Mouse (Mus musculus) embryonic facial prominence, embryonic 15.5 days (tissue): ENCODE measurements around the gene Mxra7. TPM values are rescaled to one million over a fixed set of nuclear protein-coding genes. Genes with fewer than 3 reads are reported as not detected.
A peak's percentile ranks its signal among the peaks of the same experiment; 100 is the strongest.

ENCODE experiments used
- ATAC-seq: fragments of 200-750 bp; cut with Nextera tagmentation; 2 replicates; pipeline ENCODE4 v1.8.0; 2017; ENCODE audit warnings: low read depth, moderate TSS enrichment; ENCODE audit not compliant: insufficient number of reproducible peaks, low FRiP score, low TSS enrichment
- H3K27ac ChIP-seq: fragments of 300-500 bp; sonication (generic); replicated peaks from 2 replicates; pipeline ENCODE4 v1.5.1; 2015; ENCODE audit warnings: mild to moderate bottlenecking, inconsistent platforms
- H3K27me3 ChIP-seq: fragments of 300-500 bp; sonication (generic); 2 replicates; pipeline ENCODE4 v1.6.1; 2015; ENCODE audit warnings: inconsistent platforms
- H3K36me3 ChIP-seq: fragments of 300-500 bp; sonication (generic); 2 replicates; pipeline ENCODE4 v1.6.1; 2015; ENCODE audit warnings: mild to moderate bottlenecking, inconsistent platforms
- H3K4me1 ChIP-seq: fragments of 300-500 bp; sonication (generic); 2 replicates; pipeline ENCODE4 v1.6.1; 2015; ENCODE audit warnings: inconsistent platforms
- H3K4me2 ChIP-seq: fragments of 300-500 bp; sonication (generic); replicated peaks from 2 replicates; pipeline ENCODE4 v1.6.1; 2015; ENCODE audit warnings: mild to moderate bottlenecking, inconsistent platforms
- H3K4me3 ChIP-seq: fragments of 300-500 bp; sonication (generic); replicated peaks from 2 replicates; pipeline ENCODE4 v1.5.1; 2015; ENCODE audit warnings: mild to moderate bottlenecking, inconsistent platforms
- H3K9ac ChIP-seq: fragments of 300-500 bp; sonication (generic); 2 replicates; pipeline ENCODE4 v1.6.1; 2015; ENCODE audit warnings: inconsistent platforms
- H3K9me3 ChIP-seq: fragments of 300-500 bp; sonication (generic); replicated peaks from 2 replicates; pipeline ENCODE4 v1.6.1; 2016; ENCODE audit warnings: inconsistent platforms
- WGBS: fragments of 180-500 bp; shearing (Covaris S2); methylation state at CpG from one replicate; pipeline ENCODE4 v1.1.7; 2015; 5-methylcytosine and 5-hydroxymethylcytosine counted together
- polyA plus RNA-seq: library from polyadenylated mRNA; unstranded; fragments of >200 nt; fragmentation: Nextera tagmentation; extraction: Ambion mirVana; gene quantifications from 2 replicates; pipeline ENCODE4 v1.2.1, GENCODE M21; 2015

Gene Mxra7
- polyA plus RNA-seq, 1 experiment from 2014 or later: 24.8 TPM

- peaks cover 81% of the 10 kb centered on the region for H3K4me1 ChIP-seq
- ATAC-seq: no peak
Measured at GRCm38 (mm10) chr11:116814884-116815415, 12.9 kb downstream of the Mxra7 start.

GRCm38 (mm10) chr11:116814076-116814883, 13.6 kb downstream of the Mxra7 start:
- peak overlapping the region; percentile 24 for H3K4me2 ChIP-seq
- ATAC-seq: peak; percentile 56

More at GRCm38 (mm10) chr11:116814884-116815415, 12.9 kb downstream of the Mxra7 start:
- no peaks in the 10 kb centered on the region for H3K27me3 ChIP-seq
- H3K9me3 ChIP-seq: no peaks in the 10 kb centered on the region
- no peak overlapping the region for H3K4me3 ChIP-seq
- H3K9ac ChIP-seq: no peak overlapping the region
- 16% methylated on average over 7 of the region's 7 CpGs for WGBS
- H3K36me3 ChIP-seq: no peaks in the 10 kb centered on the region
- H3K27ac ChIP-seq: peak overlapping the region; percentile 96
- peak overlapping the region; percentile 24 for H3K4me2 ChIP-seq

GRCm38 (mm10) chr11:116813610-116814009, 14.2 kb downstream of the Mxra7 start:
- no peak overlapping the region for H3K4me2 ChIP-seq
- WGBS: 73% methylated on average over 13 of the region's 13 CpGs
- H3K36me3 ChIP-seq: no peaks in the 10 kb centered on the region; the same call in 1 of the 2 replicates
- H3K9ac ChIP-seq: no peak overlapping the region
- no peak for ATAC-seq
- no peaks in the 10 kb centered on the region for H3K27me3 ChIP-seq
- H3K27ac ChIP-seq: peak overlapping the region; percentile 96
- peaks cover 71% of the 10 kb centered on the region for H3K4me1 ChIP-seq
- H3K4me3 ChIP-seq: no peak overlapping the region
- H3K9me3 ChIP-seq: no peaks in the 10 kb centered on the region

More at GRCm38 (mm10) chr11:116814076-116814883, 13.6 kb downstream of the Mxra7 start:
- peaks cover 75% of the 10 kb centered on the region for H3K4me1 ChIP-seq
- no peak overlapping the region for H3K4me3 ChIP-seq
- H3K36me3 ChIP-seq: no peaks in the 10 kb centered on the region; the same call in 1 of the 2 replicates
- WGBS: 11% methylated on average over 20 of the region's 20 CpGs
- H3K9ac ChIP-seq: no peak overlapping the region
- H3K9me3 ChIP-seq: no peaks in the 10 kb centered on the region
- H3K27ac ChIP-seq: peak overlapping the region; percentile 96
- H3K27me3 ChIP-seq: no peaks in the 10 kb centered on the region

GRCm38 (mm10) chr11:116812793-116813529, 14.9 kb downstream of the Mxra7 start:
- WGBS: 39% methylated on average over 21 of the region's 21 CpGs
- ATAC-seq: no peak
- peaks cover 73% of the 10 kb centered on the region for H3K4me1 ChIP-seq
- no peak overlapping the region; the same call in 1 of the 2 replicates for H3K4me2 ChIP-seq
- H3K4me3 ChIP-seq: no peak overlapping the region
- H3K9me3 ChIP-seq: no peaks in the 10 kb centered on the region
- no peaks in the 10 kb centered on the region; the same call in 1 of the 2 replicates for H3K36me3 ChIP-seq
- peak overlapping the region; percentile 96 for H3K27ac ChIP-seq
- no peaks in the 10 kb centered on the region for H3K27me3 ChIP-seq
- H3K9ac ChIP-seq: no peak overlapping the region

- no peaks in the 10 kb centered on the region for H3K9me3 ChIP-seq
- H3K27me3 ChIP-seq: no peaks in the 10 kb centered on the region
- peaks cover 78% of the 10 kb centered on the region for H3K4me1 ChIP-seq
- ATAC-seq: peak; percentile 83
- H3K36me3 ChIP-seq: no peaks in the 10 kb centered on the region; the same call in 1 of the 2 replicates
- peak overlapping the region; percentile 18; the same call in 1 of the 2 replicates for H3K9ac ChIP-seq
- WGBS: 9% methylated on average over 32 of the region's 32 CpGs
- peak overlapping the region; percentile 55 for H3K4me2 ChIP-seq
- peak overlapping the region; percentile 83 for H3K27ac ChIP-seq
- H3K4me3 ChIP-seq: peak overlapping the region; percentile 31
Measured at GRCm38 (mm10) chr11:116810983-116811901, 16.6 kb downstream of the Mxra7 start.

- no peaks in the 10 kb centered on the region for H3K9me3 ChIP-seq
- no peak for ATAC-seq
- 0 out of 2 replicates have a peak overlapping the region, but pooled peaks have one; percentile 18 for H3K9ac ChIP-seq
- 69% methylated on average over 11 of the region's 11 CpGs for WGBS
- no peak overlapping the region for H3K4me2 ChIP-seq
- no peak overlapping the region for H3K27ac ChIP-seq
- no peaks in the 10 kb centered on the region for H3K27me3 ChIP-seq
- H3K36me3 ChIP-seq: no peaks in the 10 kb centered on the region; the same call in 1 of the 2 replicates
- peaks cover 76% of the 10 kb centered on the region for H3K4me1 ChIP-seq
- H3K4me3 ChIP-seq: no peak overlapping the region
Measured at GRCm38 (mm10) chr11:116810528-116810927, 17.3 kb downstream of the Mxra7 start.

- no peak for ATAC-seq
- no peak overlapping the region; the same call in 1 of the 2 replicates for H3K9ac ChIP-seq
- WGBS: 74% methylated on average over 8 of the region's 8 CpGs
Measured at GRCm38 (mm10) chr11:116809520-116809919, 18.3 kb downstream of the Mxra7 start.

GRCm38 (mm10) chr11:116808811-116809395, 18.9 kb downstream of the Mxra7 start:
- ATAC-seq: no peak
- H3K9me3 ChIP-seq: no peaks in the 10 kb centered on the region
- H3K4me3 ChIP-seq: no peak overlapping the region
- no peak overlapping the region for H3K4me2 ChIP-seq
- no peak overlapping the region for H3K9ac ChIP-seq
- 79% methylated on average over 11 of the region's 11 CpGs for WGBS
- peaks cover 61% of the 10 kb centered on the region for H3K4me1 ChIP-seq
- no peaks in the 10 kb centered on the region; the same call in 1 of the 2 replicates for H3K36me3 ChIP-seq
- H3K27me3 ChIP-seq: no peaks in the 10 kb centered on the region
- H3K27ac ChIP-seq: no peak overlapping the region

More at GRCm38 (mm10) chr11:116809520-116809919, 18.3 kb downstream of the Mxra7 start:
- Histone ChIP-seq H3K4me1 (peaks cover 67% of the 10 kb centered on the region), H3K27ac (no peak overlapping the region), H3K27me3 (no peaks in the 10 kb centered on the region), H3K9me3 (no peaks in the 10 kb centered on the region), H3K36me3 (no peaks in the 10 kb centered on the region; the same call in 1 of the 2 replicates), H3K4me2 (no peak overlapping the region), H3K4me3 (no peak overlapping the region)

GRCm38 (mm10) chr11:116807938-116808606, 19.8 kb downstream of the Mxra7 start:
- peak; percentile 15; the same call in 1 of the 2 replicates for ATAC-seq
- Histone ChIP-seq H3K4me1 (peaks cover 53% of the 10 kb centered on the region), H3K27me3 (no peaks in the 10 kb centered on the region), H3K9ac (no peak overlapping the region), H3K4me3 (no peak overlapping the region), H3K36me3 (no peaks in the 10 kb centered on the region; the same call in 1 of the 2 replicates), H3K4me2 (no peak overlapping the region), H3K27ac (peak overlapping the region; percentile 73), H3K9me3 (no peaks in the 10 kb centered on the region)
- 23% methylated on average over 7 of the region's 7 CpGs for WGBS
